Mouse (Mus musculus): ENCODE measurements at regions not wholly inside any gene's neighbourhood (a gene's known extent, or its start where the extent isn't known, plus 50 kb on each side); places are given as distances from the start of the nearest gene placed in this dataset.

GRCm38 (mm10) chr3:139978172-139978571 is 772.7 kb downstream of the Stpg2 start:
- TF ChIP-seq POLR2A (IDR thresholded peaks at IDR 0.05; ENCODE audit: insufficient read length, low read depth), result no peak
- no peak for TF ChIP-seq TCF12 (IDR thresholded peaks at IDR 0.05; ENCODE audit: insufficient read depth, poor library complexity, severe bottlenecking)
- TF ChIP-seq POLR2AphosphoS2 (IDR thresholded peaks at IDR 0.05; ENCODE audit: insufficient read length, low read depth), result no peak
- no peak for TF ChIP-seq MAX (IDR thresholded peaks at IDR 0.05; ENCODE audit: low read depth)
